Mouse (Mus musculus) kidney, embryonic 15.5 days (tissue): ENCODE measurements around the gene Alox12e. TPM values are rescaled to one million over a fixed set of nuclear protein-coding genes. Genes with fewer than 3 reads are reported as not detected.
"Not testable (repeated sequence)": the region's sequence is repeated elsewhere in the genome, so short reads cannot be mapped to it uniquely, and the experiment has no call there.

ENCODE experiments used
- ATAC-seq: fragments of 200-750 bp; cut with Nextera tagmentation; replicated peaks from 2 replicates; pipeline ENCODE4 v1.8.0; 2017; ENCODE audit warnings: moderate TSS enrichment; ENCODE audit not compliant: low FRiP score
- H3K27ac ChIP-seq: fragments of 300-500 bp; sonication (generic); 2 replicates; pipeline ENCODE4 v1.5.1; 2015; ENCODE audit warnings: mild to moderate bottlenecking, inconsistent platforms
- H3K27me3 ChIP-seq: fragments of 300-500 bp; sonication (generic); 2 replicates; pipeline ENCODE4 v1.6.1; 2015; ENCODE audit warnings: inconsistent platforms
- H3K36me3 ChIP-seq: fragments of 300-500 bp; sonication (generic); 2 replicates; pipeline ENCODE4 v1.6.1; 2015; ENCODE audit warnings: inconsistent platforms
- H3K4me1 ChIP-seq: fragments of 300-500 bp; sonication (generic); 2 replicates; pipeline ENCODE4 v1.6.1; 2015; ENCODE audit warnings: inconsistent platforms
- H3K4me2 ChIP-seq: fragments of 300-500 bp; sonication (generic); 2 replicates; pipeline ENCODE4 v1.6.1; 2015; ENCODE audit warnings: moderate library complexity, mild to moderate bottlenecking, inconsistent platforms
- H3K4me3 ChIP-seq: fragments of 300-500 bp; sonication (generic); replicated peaks from 2 replicates; pipeline ENCODE4 v1.5.1; 2015; ENCODE audit warnings: mild to moderate bottlenecking, inconsistent platforms
- H3K9ac ChIP-seq: fragments of 300-500 bp; sonication (generic); 2 replicates; pipeline ENCODE4 v1.6.1; 2015; ENCODE audit warnings: mild to moderate bottlenecking, inconsistent platforms
- H3K9me3 ChIP-seq: fragments of 300-500 bp; sonication (generic); replicated peaks from 2 replicates; pipeline ENCODE4 v1.6.1; 2016; ENCODE audit warnings: inconsistent platforms
- WGBS: fragments of 180-500 bp; shearing (Covaris S2); methylation state at CpG from one replicate; pipeline ENCODE4 v1.1.7; 2015; ENCODE audit warnings: mixed read lengths; 5-methylcytosine and 5-hydroxymethylcytosine counted together
- polyA plus RNA-seq: library from polyadenylated mRNA; unstranded; fragments of >200 nt; fragmentation: Nextera tagmentation; extraction: Ambion mirVana; gene quantifications from 2 replicates; pipeline ENCODE4 v1.2.1, GENCODE M21; 2015

The Alox12e gene
- not detected in 2 replicates for polyA plus RNA-seq

DNA sequence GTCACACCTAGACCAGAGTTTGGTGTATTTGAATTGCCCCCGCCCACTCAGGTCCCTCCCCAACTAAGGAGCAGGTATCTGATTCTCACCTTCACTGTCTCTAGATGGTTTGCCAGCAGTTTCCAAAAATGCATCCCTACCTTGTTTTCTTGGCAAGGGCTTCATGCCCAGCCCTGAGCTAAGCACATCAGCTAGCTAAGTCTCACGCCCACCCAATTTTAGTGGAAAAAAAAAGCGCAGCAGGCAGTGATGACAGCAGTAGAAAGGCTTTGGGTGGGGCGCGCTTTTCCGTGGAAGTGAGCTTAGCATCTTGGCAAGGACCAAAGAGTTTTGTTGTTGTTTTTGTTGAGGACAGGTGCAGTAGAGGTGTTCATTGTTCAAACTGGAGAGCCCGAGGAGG is at the start of gene Alox12e:
Gene Alox12e, minus strand, starts transcription at position 101 of the 400 bp plus-strand sequence.
- no peak for ATAC-seq
- peak within 1 kb of the TSS; percentile 13; the same call in 1 of the 2 replicates for H3K4me3 ChIP-seq
- peak within 1 kb of the TSS; percentile 51 for H3K4me2 ChIP-seq

DNA sequence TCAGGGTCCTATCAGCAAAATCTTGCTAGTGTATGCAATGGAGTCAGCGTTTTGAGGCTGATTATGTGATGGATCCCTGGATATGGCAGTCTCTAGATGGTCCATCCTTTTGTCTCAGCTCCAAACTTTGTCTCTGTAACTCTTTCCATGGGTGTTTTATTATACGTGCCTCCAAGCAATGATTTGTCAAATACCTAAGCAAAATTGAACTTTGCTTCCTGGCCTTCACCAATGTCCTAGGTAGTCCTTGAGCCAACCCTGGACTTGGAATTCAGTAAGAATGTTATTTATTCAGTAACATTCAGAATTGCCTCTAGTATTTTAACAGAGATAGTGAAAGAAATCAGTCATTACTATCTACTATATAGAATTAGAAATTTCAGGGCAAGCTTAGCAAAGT is 46.2 kb upstream of the Alox12e start:
- not testable (repeated sequence) for H3K27me3 ChIP-seq, H3K27ac ChIP-seq, H3K4me3 ChIP-seq, H3K9ac ChIP-seq, H3K9me3 ChIP-seq, H3K36me3 ChIP-seq, H3K4me1 ChIP-seq, H3K4me2 ChIP-seq, ATAC-seq
- 79% methylated on average over 2 of the region's 2 CpGs for WGBS

More for the DNA sequence above, at the start of gene Alox12e:
- Histone ChIP-seq H3K9me3 (no peaks in the 10 kb centered on the region), H3K27ac (no peak within 1 kb of the TSS), H3K4me1 (peaks cover 7% of the 10 kb centered on the region), H3K9ac (no peak within 1 kb of the TSS), H3K27me3 (peaks cover 80% of the 10 kb centered on the region), H3K36me3 (no peaks in the 10 kb centered on the region)
- 23% methylated on average over 7 of the region's 7 CpGs for WGBS

DNA sequence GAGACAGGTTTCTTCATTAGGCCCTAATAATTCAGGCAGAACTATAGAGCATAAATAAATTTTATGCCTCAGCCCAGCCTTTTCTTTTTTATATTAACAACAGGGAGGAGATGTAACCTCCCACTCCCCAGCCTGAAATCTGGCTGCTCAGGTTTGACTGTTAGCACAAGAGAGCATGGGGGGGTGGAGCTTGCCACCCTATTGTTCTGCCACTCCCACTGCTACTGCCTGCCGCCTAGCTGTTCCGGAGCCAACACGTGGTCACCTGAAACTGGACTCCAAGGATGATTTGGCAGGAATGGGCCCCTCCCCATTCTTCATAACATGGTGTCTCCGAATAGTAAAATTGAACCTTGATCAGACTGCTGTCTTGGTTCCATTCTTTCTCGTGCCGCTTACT is 45.3 kb upstream of the Alox12e start:
- H3K4me2 ChIP-seq, H3K27me3 ChIP-seq, H3K4me3 ChIP-seq, H3K27ac ChIP-seq, H3K9ac ChIP-seq, ATAC-seq, H3K4me1 ChIP-seq, H3K9me3 ChIP-seq, H3K36me3 ChIP-seq: not testable (repeated sequence)
- WGBS = 79% methylated on average over 6 of the region's 6 CpGs

DNA sequence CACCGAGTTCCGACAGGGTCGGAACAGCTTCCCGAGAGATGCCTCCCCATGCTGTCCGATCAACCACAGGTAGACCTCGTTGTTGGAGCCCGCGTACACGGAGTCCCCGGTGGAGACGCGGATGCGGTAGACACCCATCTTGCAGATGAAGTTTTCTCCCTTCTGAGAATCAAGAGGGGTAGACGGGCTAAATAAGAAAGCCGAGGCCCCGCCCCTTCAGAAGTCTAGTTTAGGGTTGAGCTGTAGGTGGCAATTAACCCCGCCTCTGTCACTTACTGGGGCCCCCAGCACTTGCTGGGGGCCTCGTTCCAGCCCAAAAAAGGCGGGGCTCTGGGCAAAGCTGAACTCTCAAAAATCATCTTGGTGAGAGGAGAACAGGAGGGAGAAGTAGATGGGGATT is 29.4 kb upstream of the Alox12e start, which contains the start of gene Alox15:
Gene Alox15, minus strand, starts transcription at position 164 of the 400 bp plus-strand sequence.
- 0 out of 2 replicates have a peak within 1 kb of the TSS, but pooled peaks have one; percentile 11 for H3K9ac ChIP-seq
- no peaks in the 10 kb centered on the region for H3K36me3 ChIP-seq
- H3K4me3 ChIP-seq = peak within 1 kb of the TSS; percentile 40
- under 1% methylated on average over 19 of the region's 19 CpGs for WGBS
- no peak for ATAC-seq
- no peak within 1 kb of the TSS for H3K27ac ChIP-seq
- peak within 1 kb of the TSS; percentile 72 for H3K4me2 ChIP-seq
- peaks cover 66% of the 10 kb centered on the region for H3K27me3 ChIP-seq
- no peaks in the 10 kb centered on the region for H3K9me3 ChIP-seq
- H3K4me1 ChIP-seq = peaks cover 12% of the 10 kb centered on the region

DNA sequence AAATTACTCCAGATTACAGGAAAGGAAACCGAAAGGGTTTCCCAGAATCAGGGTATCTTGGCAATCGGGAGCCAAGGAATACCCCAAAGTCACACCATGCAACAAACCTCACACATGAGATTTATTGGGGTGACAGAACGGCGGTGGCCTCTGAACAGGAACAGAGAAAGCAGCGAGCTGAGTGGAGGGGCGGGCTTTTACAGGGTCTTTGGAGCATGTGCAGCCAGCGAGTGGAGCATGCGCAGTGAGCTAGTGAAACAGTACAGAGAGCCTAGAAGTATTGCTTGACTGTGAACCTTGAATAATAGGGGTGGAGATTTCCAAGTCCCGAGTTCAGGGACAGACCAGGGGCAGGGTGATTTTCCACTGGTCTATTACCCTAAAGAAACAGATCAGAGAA is 26.2 kb upstream of the Alox12e start:
- H3K4me2 ChIP-seq = no peak overlapping the region
- no peak overlapping the region for H3K27ac ChIP-seq
- H3K4me1 ChIP-seq = peaks cover 12% of the 10 kb centered on the region
- peaks cover 65% of the 10 kb centered on the region for H3K27me3 ChIP-seq
- ATAC-seq = no peak
- no peak overlapping the region for H3K9ac ChIP-seq
- no peaks in the 10 kb centered on the region for H3K9me3 ChIP-seq
- 77% methylated on average over 9 of the region's 9 CpGs for WGBS
- H3K36me3 ChIP-seq = no peaks in the 10 kb centered on the region
- no peak overlapping the region for H3K4me3 ChIP-seq

DNA sequence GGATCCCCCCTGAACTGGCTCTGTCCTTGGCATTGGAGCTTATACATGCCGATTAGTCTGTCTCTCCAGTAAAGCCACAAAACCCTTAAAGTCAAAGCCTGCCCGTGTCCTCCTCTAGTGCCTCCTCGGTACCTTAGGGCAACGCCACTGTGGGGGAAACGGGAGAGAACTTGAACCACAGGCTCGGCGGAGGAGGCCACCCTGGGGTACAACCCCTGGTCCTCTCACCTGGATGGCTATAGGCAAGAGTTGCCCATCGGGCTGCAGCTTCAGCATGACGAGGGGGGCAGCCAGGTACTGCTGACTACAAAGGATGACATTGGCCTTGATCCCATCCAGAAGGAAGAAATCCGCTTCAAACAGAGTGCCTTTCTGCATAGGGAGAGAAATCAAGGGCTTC is 25.4 kb upstream of the Alox12e start:
- 85% methylated on average over 10 of the region's 10 CpGs for WGBS
- no peak overlapping the region for H3K4me2 ChIP-seq

DNA sequence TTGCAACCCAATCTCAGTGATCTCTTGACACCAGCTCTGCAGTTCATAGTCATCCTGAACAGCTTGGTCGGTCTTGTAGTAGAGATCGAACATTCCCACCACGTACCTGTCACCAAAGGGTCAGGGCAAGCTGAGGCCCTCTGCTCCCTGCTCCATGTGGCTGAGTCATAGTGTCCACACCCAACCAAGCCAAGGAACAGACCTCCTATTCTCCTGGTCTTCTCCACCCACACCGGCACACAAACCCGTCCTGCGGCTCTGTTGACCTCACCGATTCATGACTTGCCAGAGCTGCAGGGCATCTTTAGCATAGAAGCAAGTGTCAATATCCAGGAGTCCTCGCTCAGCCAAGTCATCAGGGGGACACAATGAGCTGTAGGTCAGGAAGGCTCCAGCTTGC is 23.1 kb upstream of the Alox12e start:
- Histone ChIP-seq H3K4me1 (no peaks in the 10 kb centered on the region), H3K36me3 (no peaks in the 10 kb centered on the region), H3K9ac (no peak overlapping the region), H3K27me3 (peaks cover 34% of the 10 kb centered on the region), H3K9me3 (no peaks in the 10 kb centered on the region), H3K4me3 (no peak overlapping the region), H3K4me2 (no peak overlapping the region), H3K27ac (no peak overlapping the region)
- ATAC-seq = no peak
- 89% methylated on average over 8 of the region's 8 CpGs for WGBS

More for the DNA sequence above, 25.4 kb upstream of the Alox12e start:
- H3K9me3 ChIP-seq = no peaks in the 10 kb centered on the region
- H3K4me1 ChIP-seq = peaks cover 12% of the 10 kb centered on the region
- H3K36me3 ChIP-seq = no peaks in the 10 kb centered on the region
- H3K4me3 ChIP-seq = no peak overlapping the region
- no peak for ATAC-seq
- no peak overlapping the region for H3K27ac ChIP-seq
- peaks cover 57% of the 10 kb centered on the region for H3K27me3 ChIP-seq
- no peak overlapping the region for H3K9ac ChIP-seq

DNA sequence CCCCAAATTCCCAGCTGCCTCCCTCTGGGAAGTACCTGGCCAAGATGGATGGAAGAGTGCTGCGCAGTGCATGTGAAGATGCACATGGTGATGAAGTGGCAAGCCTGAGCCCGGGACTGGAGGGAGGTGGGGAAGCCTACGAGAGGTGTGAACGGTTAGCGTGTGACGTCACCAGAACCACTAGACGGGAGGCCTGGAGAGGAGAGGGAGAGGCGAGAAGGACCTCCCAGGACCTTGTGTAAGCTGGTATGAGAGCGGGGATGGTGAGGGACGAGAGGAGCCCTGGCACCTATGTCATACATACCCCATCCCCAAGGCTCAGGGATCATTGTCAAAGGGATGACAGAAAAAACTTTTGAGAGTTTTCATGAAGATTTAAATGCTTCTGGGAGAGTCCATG is 22.6 kb upstream of the Alox12e start:
- H3K4me1 ChIP-seq = no peaks in the 10 kb centered on the region
- WGBS = 72% methylated on average over 10 of the region's 10 CpGs
- H3K36me3 ChIP-seq = no peaks in the 10 kb centered on the region
- no peak for ATAC-seq
- no peaks in the 10 kb centered on the region for H3K9me3 ChIP-seq
- H3K4me2 ChIP-seq = no peak overlapping the region
- H3K27me3 ChIP-seq = peaks cover 30% of the 10 kb centered on the region
- H3K9ac ChIP-seq = no peak overlapping the region
- no peak overlapping the region for H3K27ac ChIP-seq
- H3K4me3 ChIP-seq = no peak overlapping the region

DNA sequence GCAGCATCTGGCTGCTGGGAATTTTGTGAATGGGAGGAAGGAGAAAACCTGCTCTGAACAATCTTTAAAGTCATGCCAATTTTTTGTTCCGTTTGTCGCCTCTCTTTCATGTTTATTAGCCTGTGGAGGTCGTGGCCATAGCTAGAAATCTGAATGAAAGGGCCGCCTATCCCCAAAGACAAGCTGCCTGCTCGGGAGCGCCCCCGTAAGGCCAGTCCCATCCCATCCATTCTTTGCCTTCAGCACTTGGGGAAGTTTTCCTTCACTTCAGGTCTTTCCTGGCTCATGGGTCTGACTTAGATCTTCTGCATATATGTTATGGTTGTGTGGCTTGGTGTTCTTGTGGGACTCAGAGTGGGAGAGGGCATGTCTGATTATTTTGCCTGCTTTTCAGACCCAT is 17.1 kb upstream of the Alox12e start:
- ATAC-seq = no peak
- no peaks in the 10 kb centered on the region for H3K9me3 ChIP-seq
- no peak overlapping the region for H3K27ac ChIP-seq
- H3K36me3 ChIP-seq = no peaks in the 10 kb centered on the region
- H3K4me3 ChIP-seq = no peak overlapping the region
- no peaks in the 10 kb centered on the region for H3K4me1 ChIP-seq
- no peak overlapping the region for H3K4me2 ChIP-seq
- peaks cover 19% of the 10 kb centered on the region for H3K27me3 ChIP-seq
- WGBS = 30% methylated on average over 7 of the region's 7 CpGs
- H3K9ac ChIP-seq = no peak overlapping the region

DNA sequence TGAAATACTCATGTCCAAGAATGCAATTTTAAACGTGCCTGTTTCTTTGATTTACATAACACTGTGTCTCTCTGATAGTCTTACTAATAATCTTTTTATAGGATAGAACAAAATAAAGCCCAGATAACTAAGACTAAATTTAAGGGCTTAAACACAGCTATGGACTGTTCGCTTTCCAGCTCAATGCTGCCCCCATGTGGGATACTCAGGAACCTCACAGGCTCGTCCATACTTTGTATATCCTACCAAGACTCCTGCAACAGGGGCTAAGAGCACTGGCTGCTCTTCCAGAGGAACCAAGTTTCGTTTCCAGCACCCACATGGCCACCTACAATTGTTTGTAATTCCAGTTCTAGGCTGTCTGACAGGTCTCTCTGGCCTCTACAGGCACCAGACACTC is 12.0 kb upstream of the Alox12e start:
- Histone ChIP-seq H3K27ac (no peak overlapping the region), H3K9me3 (no peaks in the 10 kb centered on the region), H3K27me3 (peaks cover 23% of the 10 kb centered on the region), H3K36me3 (no peaks in the 10 kb centered on the region), H3K4me3 (no peak overlapping the region), H3K9ac (no peak overlapping the region), H3K4me2 (no peak overlapping the region), H3K4me1 (no peaks in the 10 kb centered on the region)
- 32% methylated on average over 4 of the region's 4 CpGs for WGBS
- ATAC-seq = no peak

DNA sequence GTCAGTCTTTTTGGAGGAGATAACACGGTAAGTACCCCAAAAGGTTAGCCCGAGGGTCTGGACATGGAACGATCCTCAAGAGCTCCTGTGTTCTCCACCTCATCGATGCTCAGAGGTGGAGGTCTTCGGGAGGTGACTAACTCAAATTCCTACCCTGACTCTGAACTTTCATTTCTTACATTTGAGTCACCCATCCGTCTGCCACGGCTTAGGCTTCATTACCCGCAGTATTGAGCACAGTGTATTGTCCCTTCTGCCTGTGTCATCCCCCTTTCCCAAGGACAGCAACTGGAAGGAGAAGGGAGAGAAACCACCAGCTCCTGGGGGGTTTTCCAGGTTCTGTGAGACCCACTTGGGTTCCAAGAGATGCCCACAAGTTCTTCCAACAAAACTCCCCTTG is 2.3 kb upstream of the Alox12e start:
- H3K36me3 ChIP-seq = no peaks in the 10 kb centered on the region
- H3K4me2 ChIP-seq = no peak overlapping the region
- no peak for ATAC-seq
- no peaks in the 10 kb centered on the region for H3K9me3 ChIP-seq
- H3K9ac ChIP-seq = no peak overlapping the region
- 89% methylated on average over 8 of the region's 8 CpGs for WGBS
- no peak overlapping the region for H3K4me3 ChIP-seq
- peaks cover 63% of the 10 kb centered on the region for H3K27me3 ChIP-seq
- no peak overlapping the region for H3K27ac ChIP-seq
- H3K4me1 ChIP-seq = peaks cover 7% of the 10 kb centered on the region

DNA sequence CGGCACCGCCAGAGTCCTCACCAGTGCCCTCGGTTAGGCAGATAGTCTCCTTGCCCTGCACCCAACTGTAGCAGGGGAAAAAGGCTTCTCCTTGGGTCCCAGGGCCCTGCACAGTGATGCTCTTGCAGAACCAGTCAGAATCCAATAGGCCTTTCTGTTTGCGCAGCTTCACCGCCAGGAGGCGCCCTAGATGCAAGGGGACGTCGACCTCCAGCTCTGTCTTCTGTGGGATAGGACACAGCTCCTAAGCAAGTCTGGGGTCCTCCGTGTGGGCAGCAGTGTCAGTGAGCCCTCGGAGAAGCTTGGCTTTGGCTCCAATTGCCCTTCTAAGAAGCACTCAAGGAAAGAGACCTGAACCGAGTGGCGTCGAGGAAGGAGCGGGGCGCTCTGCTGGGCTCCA is 764 bp downstream of the Alox12e start:
- Histone ChIP-seq H3K4me1 (peaks cover 7% of the 10 kb centered on the region), H3K27me3 (peaks cover 80% of the 10 kb centered on the region), H3K9ac (no peak overlapping the region), H3K4me2 (peak overlapping the region; percentile 51), H3K4me3 (peak overlapping the region; percentile 13; the same call in 1 of the 2 replicates), H3K36me3 (no peaks in the 10 kb centered on the region), H3K27ac (no peak overlapping the region), H3K9me3 (no peaks in the 10 kb centered on the region)
- 4% methylated on average over 15 of the region's 15 CpGs for WGBS
- ATAC-seq = no peak

DNA sequence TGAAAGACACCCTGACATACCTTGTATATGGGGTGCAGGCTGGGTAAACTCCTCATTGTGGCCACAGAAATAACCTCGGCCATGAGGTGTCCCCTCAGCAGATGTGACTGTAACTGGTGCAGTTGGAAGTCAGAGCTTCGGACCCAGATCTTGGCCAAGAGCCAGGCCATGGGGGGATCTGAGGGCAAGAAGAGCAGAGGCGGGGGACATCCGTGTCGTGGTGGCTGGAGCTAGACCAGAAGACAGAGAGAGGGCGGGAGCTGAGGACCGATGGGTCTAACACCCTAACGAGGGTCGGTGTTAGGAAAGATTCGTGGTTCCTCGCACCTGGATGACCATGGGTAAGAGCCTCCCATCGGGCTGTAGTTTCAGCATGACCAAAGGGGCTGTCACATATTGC is 2.8 kb downstream of the Alox12e start:
- H3K9me3 ChIP-seq = no peaks in the 10 kb centered on the region
- no peaks in the 10 kb centered on the region for H3K36me3 ChIP-seq
- H3K9ac ChIP-seq = no peak overlapping the region
- H3K27ac ChIP-seq = no peak overlapping the region
- WGBS = 78% methylated on average over 12 of the region's 12 CpGs
- peaks cover 75% of the 10 kb centered on the region for H3K27me3 ChIP-seq
- H3K4me1 ChIP-seq = peaks cover 7% of the 10 kb centered on the region
- no peak overlapping the region for H3K4me2 ChIP-seq
- ATAC-seq = no peak
- no peak overlapping the region for H3K4me3 ChIP-seq
